Mouse (Mus musculus): ENCODE measurements at regions not wholly inside any gene's neighbourhood (a gene's known extent, or its start where the extent isn't known, plus 50 kb on each side); places are given as distances from the start of the nearest gene placed in this dataset.

DNA sequence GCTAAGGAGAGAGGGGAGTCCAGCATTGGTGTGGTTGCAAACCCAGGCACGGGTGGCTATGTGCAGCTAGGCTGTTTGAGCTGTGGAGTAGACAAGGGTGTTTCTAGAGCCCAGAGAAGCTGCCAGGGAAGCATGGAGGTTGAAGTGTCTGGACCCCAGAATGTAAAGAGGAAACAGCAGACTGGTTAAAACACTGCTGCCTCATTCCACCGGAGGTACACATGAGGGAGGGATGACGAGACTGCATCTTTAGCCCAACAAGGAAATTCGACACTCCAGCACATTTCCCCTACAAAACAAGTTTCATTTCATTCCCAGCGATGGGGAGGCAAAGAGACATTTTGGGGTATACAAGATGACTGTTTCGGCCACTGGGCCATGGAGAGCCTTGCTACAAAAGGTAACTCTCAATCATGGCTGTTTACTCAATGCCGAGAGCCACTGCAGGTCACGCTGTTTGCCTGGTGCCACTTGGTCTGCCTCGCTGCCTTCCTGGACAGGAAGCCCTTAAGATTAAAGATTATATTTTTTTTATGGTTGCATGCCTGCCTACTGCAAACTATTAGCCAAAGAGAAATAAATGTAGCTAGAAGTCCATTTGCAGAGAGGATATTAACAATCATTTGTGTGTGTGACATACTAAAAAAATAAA, 176.9 kb upstream of the Arglu1 start:
- no peak overlapping the region for H3K4me3 ChIP-seq (replicated peaks; ENCODE audit: low read length)
- H3K27ac ChIP-seq (replicated peaks; ENCODE audit: low read depth, low read length): no peak overlapping the region
- 27% methylated on average over 9 of the region's 9 CpGs for WGBS
- peaks cover 8% of the 10 kb centered on the region; the same call in 1 of the 2 replicates for H3K4me1 ChIP-seq (ENCODE audit: control insufficient read depth, insufficient read depth, low read length)
- TF ChIP-seq POLR2A (IDR thresholded peaks at IDR 0.05; ENCODE audit: borderline replicate concordance, extremely low read depth, insufficient read depth, insufficient read length): no peak
- H3K9ac ChIP-seq (ENCODE audit: low read depth, low read length, severe bottlenecking): no peak overlapping the region
- H3K9me3 ChIP-seq (ENCODE audit: control insufficient read depth, low read length): no peaks in the 10 kb centered on the region
- ATAC-seq (ENCODE audit: low FRiP score, low read depth) (no peak), DNase-seq (ENCODE audit: low spot score) (no peak)
- no peaks in the 10 kb centered on the region for H3K36me3 ChIP-seq (ENCODE audit: control insufficient read depth, insufficient read depth, low read length)
- no peak overlapping the region; the same call in 1 of the 2 replicates for H3K4me2 ChIP-seq (replicated peaks; ENCODE audit: low read depth, low read length, severe bottlenecking)
- no peaks in the 10 kb centered on the region for H3K27me3 ChIP-seq (ENCODE audit: control insufficient read depth, insufficient read depth, low read length)

DNA sequence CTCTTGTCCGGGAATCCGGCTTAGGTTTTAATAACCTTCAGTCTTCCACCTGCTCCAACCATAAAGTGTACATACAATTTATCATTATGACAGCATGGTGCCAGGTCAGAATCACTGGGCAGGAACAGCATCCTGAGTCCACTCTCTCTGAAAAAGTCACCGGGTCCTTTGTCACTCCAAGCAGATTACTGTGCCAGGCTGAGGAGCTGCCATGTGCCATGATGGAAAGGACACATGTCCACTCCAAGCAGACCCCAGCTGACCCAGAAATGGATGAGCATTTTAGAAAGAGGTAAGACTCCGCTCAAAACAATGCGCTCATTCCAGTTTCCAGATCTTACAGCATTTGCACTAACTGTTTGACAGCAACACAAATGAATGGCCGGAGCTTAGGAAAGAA, 172.4 kb upstream of the Arglu1 start:
- no peak overlapping the region for H3K9ac ChIP-seq (ENCODE audit: low read depth, low read length, severe bottlenecking)
- WGBS: 84% methylated on average over 6 of the region's 6 CpGs
- TF ChIP-seq POLR2A (IDR thresholded peaks at IDR 0.05; ENCODE audit: borderline replicate concordance, extremely low read depth, insufficient read depth, insufficient read length): no peak
- H3K27ac ChIP-seq (replicated peaks; ENCODE audit: low read depth, low read length): no peak overlapping the region
- no peaks in the 10 kb centered on the region for H3K36me3 ChIP-seq (ENCODE audit: control insufficient read depth, insufficient read depth, low read length)
- no peaks in the 10 kb centered on the region for H3K27me3 ChIP-seq (ENCODE audit: control insufficient read depth, insufficient read depth, low read length)
- no peak for DNase-seq (ENCODE audit: low spot score)
- H3K4me1 ChIP-seq (ENCODE audit: control insufficient read depth, insufficient read depth, low read length): peaks cover 12% of the 10 kb centered on the region; the same call in 1 of the 2 replicates
- ATAC-seq (ENCODE audit: low FRiP score, low read depth): no peak
- no peak overlapping the region for H3K4me3 ChIP-seq (replicated peaks; ENCODE audit: low read length)
- H3K9me3 ChIP-seq (ENCODE audit: control insufficient read depth, low read length): no peaks in the 10 kb centered on the region
- H3K4me2 ChIP-seq (replicated peaks; ENCODE audit: low read depth, low read length, severe bottlenecking): no peak overlapping the region

DNA sequence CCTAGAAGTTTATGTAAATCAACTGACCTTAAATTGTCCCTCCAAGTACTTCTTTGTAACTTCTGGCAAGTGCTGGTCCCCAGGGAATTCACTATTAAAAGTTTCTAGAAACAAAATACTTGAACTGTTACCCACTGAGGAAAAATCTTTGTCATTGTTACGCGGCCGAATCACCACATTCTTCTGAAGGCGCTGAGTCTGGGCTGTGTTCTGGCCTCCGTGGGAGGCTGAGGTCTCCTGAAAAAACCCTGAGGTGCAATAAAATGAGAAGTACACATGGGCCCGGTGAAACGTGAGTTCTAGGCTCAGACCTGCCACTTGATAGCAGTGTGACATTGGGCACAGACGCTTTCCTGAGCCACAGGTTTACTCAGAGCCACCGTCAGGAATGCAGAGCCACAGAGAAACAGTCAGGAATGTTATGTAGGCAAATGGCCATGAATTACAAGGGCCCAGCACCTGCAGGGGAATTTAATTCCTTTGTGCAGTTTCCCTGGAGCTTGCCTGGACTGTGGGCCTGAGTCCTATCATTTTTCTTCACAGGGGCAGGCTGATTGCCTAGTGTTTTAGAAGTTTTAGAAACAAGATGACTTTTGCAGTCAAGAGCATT, 171.1 kb upstream of the Arglu1 start:
- WGBS: 42% methylated on average over 9 of the region's 9 CpGs
- Histone ChIP-seq H3K36me3 (ENCODE audit: control insufficient read depth, insufficient read depth, low read length) (no peaks in the 10 kb centered on the region), H3K9me3 (ENCODE audit: control insufficient read depth, low read length) (no peaks in the 10 kb centered on the region), H3K4me2 (replicated peaks; ENCODE audit: low read depth, low read length, severe bottlenecking) (no peak overlapping the region), H3K4me3 (replicated peaks; ENCODE audit: low read length) (no peak overlapping the region), H3K9ac (ENCODE audit: low read depth, low read length, severe bottlenecking) (no peak overlapping the region), H3K27ac (replicated peaks; ENCODE audit: low read depth, low read length) (no peak overlapping the region), H3K4me1 (ENCODE audit: control insufficient read depth, insufficient read depth, low read length) (0 out of 2 replicates have a peak, but pooled peaks cover 3% of the 10 kb centered on the region), H3K27me3 (ENCODE audit: control insufficient read depth, insufficient read depth, low read length) (no peaks in the 10 kb centered on the region)
- no peak for ATAC-seq (ENCODE audit: low FRiP score, low read depth)
- no peak for DNase-seq (ENCODE audit: low spot score)
- TF ChIP-seq POLR2A (IDR thresholded peaks at IDR 0.05; ENCODE audit: borderline replicate concordance, extremely low read depth, insufficient read depth, insufficient read length): no peak

DNA sequence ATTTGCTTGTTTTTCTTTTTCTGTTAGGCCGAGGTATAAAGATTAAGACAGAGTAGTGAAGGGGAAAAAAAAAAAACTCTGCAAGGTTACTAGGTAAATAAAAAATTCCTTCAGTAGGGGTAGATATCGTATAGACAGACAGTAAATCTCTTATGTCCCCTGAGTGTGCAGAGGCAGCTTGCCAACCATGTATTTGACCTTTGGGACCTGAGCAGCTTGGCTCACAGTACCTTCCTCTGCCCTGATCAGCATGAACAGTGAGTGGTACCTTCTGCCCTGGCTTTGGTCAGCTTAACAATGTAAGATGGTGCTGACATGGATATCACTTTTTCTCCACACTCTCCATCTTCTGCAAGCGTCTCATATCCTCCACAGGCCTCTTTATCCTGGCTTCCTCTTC, 168.3 kb upstream of the Arglu1 start:
- ATAC-seq (ENCODE audit: low FRiP score, low read depth) (no peak), DNase-seq (ENCODE audit: low spot score) (no peak)
- 25% methylated on average over 3 of the region's 3 CpGs for WGBS
- no peak for TF ChIP-seq POLR2A (IDR thresholded peaks at IDR 0.05; ENCODE audit: borderline replicate concordance, extremely low read depth, insufficient read depth, insufficient read length)
- Histone ChIP-seq H3K9me3 (ENCODE audit: control insufficient read depth, low read length) (no peaks in the 10 kb centered on the region), H3K4me2 (replicated peaks; ENCODE audit: low read depth, low read length, severe bottlenecking) (no peak overlapping the region), H3K9ac (ENCODE audit: low read depth, low read length, severe bottlenecking) (no peak overlapping the region), H3K27ac (replicated peaks; ENCODE audit: low read depth, low read length) (no peak overlapping the region), H3K27me3 (ENCODE audit: control insufficient read depth, insufficient read depth, low read length) (no peaks in the 10 kb centered on the region), H3K4me1 (ENCODE audit: control insufficient read depth, insufficient read depth, low read length) (0 out of 2 replicates have a peak, but pooled peaks cover 3% of the 10 kb centered on the region), H3K4me3 (replicated peaks; ENCODE audit: low read length) (no peak overlapping the region), H3K36me3 (ENCODE audit: control insufficient read depth, insufficient read depth, low read length) (no peaks in the 10 kb centered on the region)

- 35% methylated on average over 7 of the region's 7 CpGs for WGBS
- ATAC-seq (ENCODE audit: low FRiP score, low read depth): no peak
- H3K4me2 ChIP-seq (replicated peaks; ENCODE audit: low read depth, low read length, severe bottlenecking): no peak overlapping the region
- no peaks in the 10 kb centered on the region for H3K27me3 ChIP-seq (ENCODE audit: control insufficient read depth, insufficient read depth, low read length)
- no peak for TF ChIP-seq POLR2A (IDR thresholded peaks at IDR 0.05; ENCODE audit: borderline replicate concordance, extremely low read depth, insufficient read depth, insufficient read length)
- H3K4me1 ChIP-seq (ENCODE audit: control insufficient read depth, insufficient read depth, low read length): no peaks in the 10 kb centered on the region
- H3K36me3 ChIP-seq (ENCODE audit: control insufficient read depth, insufficient read depth, low read length): no peaks in the 10 kb centered on the region
- no peak overlapping the region for H3K4me3 ChIP-seq (replicated peaks; ENCODE audit: low read length)
- no peaks in the 10 kb centered on the region for H3K9me3 ChIP-seq (ENCODE audit: control insufficient read depth, low read length)
- DNase-seq (ENCODE audit: low spot score): no peak
- no peak overlapping the region for H3K9ac ChIP-seq (ENCODE audit: low read depth, low read length, severe bottlenecking)
- H3K27ac ChIP-seq (replicated peaks; ENCODE audit: low read depth, low read length): no peak overlapping the region
These were observed 162.5 kb upstream of the Arglu1 start for GRCm38 (mm10) chr8:8852656-8853366.

Measured in limb, embryonic 14.5 days (tissue).